Mouse (Mus musculus) neural tube, embryonic 12.5 days (tissue): ENCODE results near the gene Tango6. TPM values are rescaled to one million over a fixed set of nuclear protein-coding genes. Genes with fewer than 3 reads are reported as not detected.

Source experiments
- ATAC-seq: fragments of 200-750 bp; cut with Nextera tagmentation; 2 replicates; pipeline ENCODE4 v1.8.0; 2017; ENCODE audit warnings: low read depth, mild to moderate bottlenecking, moderate TSS enrichment, moderate library complexity; ENCODE audit not compliant: low FRiP score
- H3K27ac ChIP-seq: fragments of 300-500 bp; sonication (generic); 2 replicates; pipeline ENCODE4 v1.5.1; 2016
- H3K27me3 ChIP-seq: fragments of 300-500 bp; sonication (generic); replicated peaks from 2 replicates; pipeline ENCODE4 v1.6.1; 2016; ENCODE audit warnings: mild to moderate bottlenecking
- H3K36me3 ChIP-seq: fragments of 300-500 bp; sonication (generic); 2 replicates; pipeline ENCODE4 v1.6.1; 2016; ENCODE audit warnings: mild to moderate bottlenecking
- H3K4me1 ChIP-seq: fragments of 300-500 bp; sonication (generic); 2 replicates; pipeline ENCODE4 v1.6.1; 2016
- H3K4me2 ChIP-seq: fragments of 300-500 bp; sonication (generic); replicated peaks from 2 replicates; pipeline ENCODE4 v1.6.1; 2016; ENCODE audit warnings: mild to moderate bottlenecking
- H3K4me3 ChIP-seq: fragments of 300-500 bp; sonication (generic); 2 replicates; pipeline ENCODE4 v1.5.1; 2016
- H3K9ac ChIP-seq: fragments of 300-500 bp; sonication (generic); 2 replicates; pipeline ENCODE4 v1.6.1; 2016; ENCODE audit warnings: mild to moderate bottlenecking
- H3K9me3 ChIP-seq: fragments of 300-500 bp; sonication (generic); 2 replicates; pipeline ENCODE4 v1.6.1; 2016; ENCODE audit warnings: mild to moderate bottlenecking
- WGBS: fragments of 180-500 bp; shearing (Covaris S2); methylation state at CpG from one replicate; pipeline ENCODE4 v1.1.7; 2016; 5-methylcytosine and 5-hydroxymethylcytosine counted together
- polyA plus RNA-seq: library from polyadenylated mRNA; unstranded; fragments of >200 nt; fragmentation: Nextera tagmentation; extraction: Ambion mirVana; gene quantifications from 2 replicates; pipeline ENCODE4 v1.2.1, GENCODE M21; 2016

Gene Tango6
- polyA plus RNA-seq, 1 experiment from 2014 or later, result 8.9 TPM

DNA sequence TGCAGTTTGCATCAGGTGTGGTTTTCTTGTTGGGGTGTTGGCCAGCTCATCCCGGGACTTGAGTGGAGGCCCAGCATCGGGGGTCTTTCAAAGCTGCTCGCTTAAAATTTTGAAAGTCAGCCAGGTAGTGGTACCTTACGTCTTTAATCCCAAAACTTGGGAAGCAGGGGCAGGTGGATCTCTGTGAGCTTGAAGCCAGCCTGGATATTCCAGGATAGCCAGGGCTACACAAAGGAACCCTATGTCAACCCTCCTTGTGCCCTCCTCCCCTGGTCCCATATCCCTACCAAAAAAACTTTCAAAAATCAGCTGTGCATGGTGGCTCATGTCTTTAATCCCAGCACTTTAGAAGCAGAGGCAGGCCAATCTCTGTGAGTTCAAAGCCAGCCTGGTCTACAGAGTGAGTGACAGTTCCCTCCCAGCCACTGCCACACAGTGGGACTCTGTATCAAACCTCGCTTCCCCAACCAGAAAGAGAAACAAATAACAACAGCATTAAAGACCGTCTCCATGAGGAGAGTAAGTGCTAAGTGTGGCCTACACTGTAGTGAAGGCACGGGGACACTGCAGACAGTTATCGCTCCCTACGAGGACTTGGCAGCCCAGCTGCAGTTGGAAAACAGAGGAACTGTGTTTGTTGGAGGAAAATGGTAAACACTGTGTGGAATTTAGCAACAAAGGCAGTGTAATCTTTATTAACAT, 21.5 kb downstream of the Tango6 start:
- Histone ChIP-seq H3K4me2 (no peak overlapping the region), H3K27me3 (no peaks in the 10 kb centered on the region), H3K9me3 (no peaks in the 10 kb centered on the region), H3K36me3 (peaks cover 12% of the 10 kb centered on the region), H3K4me3 (no peak overlapping the region), H3K9ac (no peak overlapping the region), H3K27ac (no peak overlapping the region), H3K4me1 (no peaks in the 10 kb centered on the region)
- WGBS, result 89% methylated on average over 9 of the region's 9 CpGs
- ATAC-seq, result no peak

DNA sequence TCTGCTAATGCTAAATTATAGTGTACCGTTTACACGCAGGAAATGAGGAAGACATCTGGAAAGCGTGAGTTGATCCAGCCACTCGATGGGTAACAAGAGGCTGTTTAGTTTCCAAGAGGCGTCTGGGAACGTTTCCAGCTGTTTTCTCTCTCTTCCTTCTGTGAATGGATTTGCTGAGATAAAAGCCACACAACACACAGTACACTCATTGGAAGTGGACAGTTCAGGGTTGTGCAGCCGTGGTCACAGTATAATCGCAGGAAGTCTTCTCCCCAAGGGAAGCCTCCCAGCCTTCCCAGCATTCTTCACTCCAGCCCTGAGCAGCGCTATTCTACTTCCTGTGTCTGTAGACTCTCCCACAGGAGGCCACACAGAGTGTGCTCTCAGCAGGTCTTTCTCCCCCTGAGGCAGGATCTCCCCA, 22.0 kb downstream of the Tango6 start:
- 67% methylated on average over 9 of the region's 9 CpGs for WGBS
- H3K4me1 ChIP-seq, result no peaks in the 10 kb centered on the region
- no peak overlapping the region for H3K27ac ChIP-seq
- no peak overlapping the region for H3K9ac ChIP-seq
- H3K36me3 ChIP-seq, result peaks cover 7% of the 10 kb centered on the region
- H3K9me3 ChIP-seq, result no peaks in the 10 kb centered on the region
- H3K27me3 ChIP-seq, result no peaks in the 10 kb centered on the region
- H3K4me2 ChIP-seq, result no peak overlapping the region
- no peak for ATAC-seq
- H3K4me3 ChIP-seq, result no peak overlapping the region

DNA sequence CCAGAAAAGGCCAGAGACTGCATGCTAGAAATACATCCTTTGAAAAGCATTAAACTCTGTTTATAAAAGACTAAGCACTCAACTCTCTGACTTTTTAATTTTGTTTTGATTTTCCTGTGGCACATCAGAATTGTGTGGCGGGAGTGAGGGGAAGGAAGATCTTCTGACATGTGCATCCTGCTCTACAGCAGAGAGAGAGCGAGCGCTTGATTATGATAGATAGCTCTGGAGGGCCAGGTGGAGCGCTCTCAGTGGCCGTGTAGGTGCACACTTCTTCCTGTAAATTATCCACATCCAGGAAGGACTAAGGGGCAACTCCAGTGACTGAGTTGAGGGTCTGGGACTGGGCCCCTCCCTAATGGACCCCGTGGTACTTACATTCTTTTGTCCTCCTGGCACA, 23.3 kb downstream of the Tango6 start:
- H3K36me3 ChIP-seq, result no peaks in the 10 kb centered on the region
- H3K27me3 ChIP-seq, result no peaks in the 10 kb centered on the region
- ATAC-seq, result no peak
- H3K4me1 ChIP-seq, result no peaks in the 10 kb centered on the region
- no peak overlapping the region for H3K27ac ChIP-seq
- H3K9me3 ChIP-seq, result no peaks in the 10 kb centered on the region
- 84% methylated on average over 6 of the region's 6 CpGs for WGBS
- no peak overlapping the region for H3K9ac ChIP-seq
- H3K4me2 ChIP-seq, result no peak overlapping the region
- H3K4me3 ChIP-seq, result no peak overlapping the region

DNA sequence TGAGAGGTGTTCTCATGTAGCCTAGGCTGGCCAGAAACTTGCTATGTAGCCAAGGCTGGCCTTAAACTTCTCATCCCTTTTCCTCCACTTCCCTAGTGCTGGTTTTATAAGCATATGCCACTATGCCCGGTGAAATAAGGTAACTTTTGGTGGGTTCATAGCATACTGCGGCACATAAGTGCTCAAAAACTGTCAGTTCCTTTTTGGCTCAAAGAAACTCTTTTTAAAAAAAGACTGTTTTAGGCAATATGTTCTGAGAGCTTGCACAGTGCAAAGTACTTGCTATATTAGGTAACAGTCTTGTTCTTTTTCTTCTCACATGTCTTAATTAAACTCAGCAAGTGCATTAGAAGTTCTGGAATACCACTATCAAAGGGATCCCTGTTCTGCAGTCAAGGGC, 27.1 kb downstream of the Tango6 start:
- WGBS, result 94% methylated on average over 2 of the region's 2 CpGs
- Histone ChIP-seq H3K4me3 (no peak overlapping the region), H3K9ac (no peak overlapping the region)

DNA sequence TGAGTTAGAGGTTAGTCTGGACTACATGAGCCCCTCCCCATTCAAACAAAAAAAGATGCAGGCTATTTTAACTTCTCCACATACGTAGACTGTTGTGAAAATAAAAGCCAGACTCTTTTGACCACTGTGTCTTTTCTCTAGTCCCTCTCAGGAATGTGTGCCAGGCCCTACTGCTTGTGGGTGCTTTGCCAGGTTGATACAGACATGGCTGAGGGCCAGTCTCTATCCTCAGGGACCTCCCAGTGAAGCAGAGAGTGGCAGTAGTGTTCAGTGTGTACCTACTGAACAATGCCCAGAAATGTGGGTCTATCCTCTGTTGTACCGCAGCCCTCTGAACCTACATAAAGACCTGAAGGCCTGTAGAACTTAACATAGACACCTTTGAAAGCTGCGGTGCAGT, 29.6 kb downstream of the Tango6 start:
- Histone ChIP-seq H3K4me2 (no peak overlapping the region), H3K4me3 (no peak overlapping the region), H3K9me3 (no peaks in the 10 kb centered on the region), H3K27me3 (no peaks in the 10 kb centered on the region), H3K36me3 (no peaks in the 10 kb centered on the region; the same call in 1 of the 2 replicates), H3K27ac (no peak overlapping the region), H3K9ac (no peak overlapping the region), H3K4me1 (no peaks in the 10 kb centered on the region)
- WGBS, result 87% methylated on average over 3 of the region's 3 CpGs
- no peak for ATAC-seq

More for the DNA sequence above, 27.1 kb downstream of the Tango6 start:
- no peak overlapping the region for H3K27ac ChIP-seq
- no peaks in the 10 kb centered on the region; the same call in 1 of the 2 replicates for H3K36me3 ChIP-seq
- H3K27me3 ChIP-seq, result no peaks in the 10 kb centered on the region
- no peaks in the 10 kb centered on the region for H3K9me3 ChIP-seq
- no peak for ATAC-seq
- H3K4me2 ChIP-seq, result no peak overlapping the region
- H3K4me1 ChIP-seq, result no peaks in the 10 kb centered on the region

DNA sequence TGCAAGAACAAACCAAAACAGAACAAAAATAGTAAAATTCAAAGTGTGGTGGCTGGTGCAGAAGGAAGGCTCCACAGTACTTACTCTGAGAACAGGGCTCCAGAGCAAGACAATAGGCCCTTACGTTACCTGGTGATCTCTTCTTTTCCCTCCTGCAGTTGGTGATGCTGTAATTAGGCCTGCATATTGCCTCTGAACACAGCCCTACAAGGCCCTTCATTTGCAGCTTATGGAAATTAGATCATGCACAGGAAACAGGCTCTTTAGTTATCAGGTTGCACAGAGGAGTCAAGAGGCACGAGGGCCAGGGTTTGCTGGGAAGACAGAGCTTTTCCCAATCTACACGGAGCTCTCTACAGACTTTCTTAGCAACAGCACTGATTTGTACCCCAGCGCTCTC, 31.4 kb downstream of the Tango6 start:
- Histone ChIP-seq H3K4me2 (no peak overlapping the region), H3K27ac (no peak overlapping the region), H3K36me3 (no peaks in the 10 kb centered on the region; the same call in 1 of the 2 replicates), H3K9ac (no peak overlapping the region), H3K4me1 (no peaks in the 10 kb centered on the region), H3K27me3 (no peaks in the 10 kb centered on the region), H3K4me3 (no peak overlapping the region), H3K9me3 (no peaks in the 10 kb centered on the region)
- WGBS, result 81% methylated on average over 4 of the region's 4 CpGs
- no peak for ATAC-seq

- H3K4me3 ChIP-seq, result no peak overlapping the region
- no peaks in the 10 kb centered on the region for H3K9me3 ChIP-seq
- H3K27me3 ChIP-seq, result no peaks in the 10 kb centered on the region
- 29% methylated on average over 17 of the region's 17 CpGs for WGBS
- 0 out of 2 replicates have a peak, but pooled peaks have one; percentile 37 for ATAC-seq
- no peak overlapping the region for H3K27ac ChIP-seq
- no peak overlapping the region for H3K9ac ChIP-seq
- peak overlapping the region; percentile 33 for H3K4me2 ChIP-seq
- no peaks in the 10 kb centered on the region for H3K4me1 ChIP-seq
- no peaks in the 10 kb centered on the region; the same call in 1 of the 2 replicates for H3K36me3 ChIP-seq
These were observed 35.2 kb downstream of the Tango6 start for GRCm38 (mm10) chr8:106718091-106718500.

DNA sequence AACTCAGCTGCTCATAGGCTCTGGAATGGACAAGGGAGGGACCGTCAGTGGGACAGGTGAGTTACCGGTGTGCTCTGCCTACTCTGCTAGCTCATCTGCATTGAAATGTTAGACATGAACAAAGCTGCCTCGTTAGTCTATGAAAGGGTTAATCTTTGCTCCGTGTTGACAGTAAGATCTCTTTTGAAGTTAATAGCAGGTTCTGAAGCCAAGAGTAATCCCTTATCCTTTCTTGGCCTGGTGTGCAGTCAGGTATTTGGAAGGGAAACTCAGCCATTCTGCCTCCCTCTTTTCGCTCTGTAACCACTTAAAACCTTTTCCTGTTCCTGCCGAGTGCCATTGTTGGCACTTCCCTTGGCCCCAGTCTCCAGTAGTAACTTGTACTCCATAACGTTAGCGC, 38.1 kb downstream of the Tango6 start:
- WGBS, result 78% methylated on average over 8 of the region's 8 CpGs

DNA sequence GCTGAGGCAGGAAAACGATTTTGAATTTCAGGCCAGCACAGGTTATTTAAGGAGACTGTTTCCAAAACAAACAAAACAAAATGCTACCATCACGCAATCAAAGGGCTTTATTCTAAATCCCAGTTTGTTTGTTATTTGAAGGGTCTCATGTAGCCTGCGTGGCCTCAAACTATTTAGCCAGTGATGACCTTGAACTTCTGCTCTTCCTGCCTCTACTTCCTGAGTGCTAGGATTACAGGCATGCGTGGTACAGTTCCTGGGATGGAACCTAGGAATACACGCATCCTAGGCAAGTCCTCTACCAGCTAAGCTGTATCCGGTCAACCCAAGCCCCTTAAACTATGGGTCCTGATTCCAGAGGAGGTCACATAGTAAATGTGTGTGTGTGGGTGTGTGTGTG, 39.6 kb downstream of the Tango6 start:
- H3K36me3 ChIP-seq, result peaks cover 7% of the 10 kb centered on the region; the same call in 1 of the 2 replicates
- ATAC-seq, result no peak
- peaks cover 6% of the 10 kb centered on the region for H3K4me1 ChIP-seq
- no peak overlapping the region for H3K27ac ChIP-seq
- no peaks in the 10 kb centered on the region for H3K9me3 ChIP-seq
- WGBS, result 91% methylated on average over 6 of the region's 6 CpGs
- H3K27me3 ChIP-seq, result no peaks in the 10 kb centered on the region
- H3K9ac ChIP-seq, result no peak overlapping the region
- H3K4me3 ChIP-seq, result no peak overlapping the region
- H3K4me2 ChIP-seq, result no peak overlapping the region

More for the DNA sequence above, 38.1 kb downstream of the Tango6 start:
- no peaks in the 10 kb centered on the region for H3K9me3 ChIP-seq
- no peak overlapping the region for H3K4me2 ChIP-seq
- H3K27me3 ChIP-seq, result no peaks in the 10 kb centered on the region
- ATAC-seq, result no peak
- 0 out of 2 replicates have a peak, but pooled peaks cover under 1% of the 10 kb centered on the region for H3K36me3 ChIP-seq
- no peaks in the 10 kb centered on the region for H3K4me1 ChIP-seq
- H3K9ac ChIP-seq, result no peak overlapping the region
- H3K27ac ChIP-seq, result no peak overlapping the region
- H3K4me3 ChIP-seq, result no peak overlapping the region

- H3K27ac ChIP-seq, result no peak overlapping the region
- H3K4me3 ChIP-seq, result no peak overlapping the region
- peaks cover 12% of the 10 kb centered on the region for H3K4me1 ChIP-seq
- H3K27me3 ChIP-seq, result no peaks in the 10 kb centered on the region
- H3K9me3 ChIP-seq, result no peaks in the 10 kb centered on the region
- WGBS, result 19% methylated on average over 2 of the region's 2 CpGs
- peaks cover 7% of the 10 kb centered on the region; the same call in 1 of the 2 replicates for H3K36me3 ChIP-seq
- no peak for ATAC-seq
- no peak overlapping the region for H3K4me2 ChIP-seq
- no peak overlapping the region for H3K9ac ChIP-seq
These were observed 41.1 kb downstream of the Tango6 start for GRCm38 (mm10) chr8:106723921-106724320.

- Histone ChIP-seq H3K4me2 (no peak overlapping the region), H3K27me3 (peaks cover 6% of the 10 kb centered on the region; the same call in 1 of the 2 replicates), H3K4me3 (no peak overlapping the region), H3K9ac (no peak overlapping the region), H3K9me3 (no peaks in the 10 kb centered on the region), H3K4me1 (peaks cover 12% of the 10 kb centered on the region), H3K27ac (no peak overlapping the region), H3K36me3 (peaks cover 7% of the 10 kb centered on the region; the same call in 1 of the 2 replicates)
- WGBS, result 86% methylated on average over 6 of the region's 6 CpGs
- no peak for ATAC-seq
These were observed 43.7 kb downstream of the Tango6 start for GRCm38 (mm10) chr8:106726551-106726950.

DNA sequence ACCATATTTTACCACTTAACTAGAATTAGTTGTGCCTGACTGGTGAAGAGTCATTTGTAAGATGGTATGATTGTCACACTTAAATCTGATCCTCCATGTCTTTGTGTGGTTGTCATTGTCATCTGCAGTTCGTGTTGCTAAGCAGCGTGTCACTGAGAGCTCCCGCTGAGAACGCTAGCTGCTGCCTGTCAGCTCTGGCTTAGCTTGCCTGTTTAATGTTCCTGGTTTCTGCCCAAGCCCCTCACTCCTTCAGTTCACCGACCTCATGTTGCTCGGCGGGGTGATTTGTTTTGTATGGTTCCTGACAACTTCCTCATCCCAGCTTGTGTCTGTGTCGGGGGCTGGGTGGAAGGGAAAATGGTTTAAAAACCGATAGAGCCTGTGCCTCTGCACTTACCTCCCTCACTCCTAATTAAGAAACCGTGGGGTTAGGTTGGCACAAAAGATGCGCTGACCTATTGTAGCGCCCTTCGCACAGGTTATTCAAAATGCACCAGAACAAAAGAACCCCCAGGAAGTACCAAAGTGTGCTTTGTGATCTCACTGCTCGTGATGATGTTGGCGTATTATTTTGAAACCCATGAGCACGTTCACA, 44.5 kb downstream of the Tango6 start:
- 17% methylated on average over 16 of the region's 16 CpGs for WGBS
- Histone ChIP-seq H3K9ac (no peak overlapping the region), H3K4me3 (no peak overlapping the region), H3K9me3 (no peaks in the 10 kb centered on the region), H3K4me2 (peak overlapping the region; percentile 48), H3K4me1 (peaks cover 12% of the 10 kb centered on the region), H3K27me3 (peaks cover 6% of the 10 kb centered on the region; the same call in 1 of the 2 replicates), H3K27ac (no peak overlapping the region; the same call in 1 of the 2 replicates), H3K36me3 (peaks cover 7% of the 10 kb centered on the region; the same call in 1 of the 2 replicates)
- ATAC-seq, result peak; percentile 65; the same call in 1 of the 2 replicates
